Mouse (Mus musculus) left cerebral cortex, postnatal 4 days (tissue): ENCODE measurements around the gene Nexn. TPM values are rescaled to one million over a fixed set of nuclear protein-coding genes. Genes with fewer than 3 reads are reported as not detected.

Experiments
- DNase-seq: peaks from one replicate; pipeline ENCODE4 v3.0.0-alpha.2; 2022
- intact Hi-C: fragments of 180-260 bp; cut with DNase I; formaldehyde crosslinking; loops from one replicate; pipeline ENCODE4 v1.15.1; 2025
- total RNA-seq, 2 experiments: library from RNA; stranded (reverse); gene quantifications; 2 replicates each; pipeline ENCODE4 v1.2.3; 2021

Gene Nexn
- total RNA-seq, 2 experiments from 2014 or later, result 2.4 to 6.0 TPM

- DNase-seq, result no peak
- intact Hi-C loops, result no loop called here
Observed at GRCm38 (mm10) chr3:152241098-152241497, 25.1 kb downstream of the Nexn start.

GRCm38 (mm10) chr3:152239592-152239991 is 26.6 kb downstream of the Nexn start:
- intact Hi-C loops, result no loop called here
- no peak for DNase-seq

- intact Hi-C loops, result no loop called here
Observed at GRCm38 (mm10) chr3:152238836-152239235, 27.3 kb downstream of the Nexn start.

GRCm38 (mm10) chr3:152235805-152236204 is 30.3 kb downstream of the Nexn start:
- DNase-seq, result no peak
- intact Hi-C loops, result no loop called here

More at GRCm38 (mm10) chr3:152238836-152239235, 27.3 kb downstream of the Nexn start:
- DNase-seq, result no peak

- intact Hi-C loops, result no loop called here
Observed at GRCm38 (mm10) chr3:152235238-152235637, 30.9 kb downstream of the Nexn start.

GRCm38 (mm10) chr3:152231333-152232100 is 34.6 kb downstream of the Nexn start:
- DNase-seq, result no peak
- intact Hi-C loops, result no loop called here

More at GRCm38 (mm10) chr3:152235238-152235637, 30.9 kb downstream of the Nexn start:
- no peak for DNase-seq

- intact Hi-C loops, result loop anchor here (10.0 kb wide), 1 partner anchor 146 kb away; no protein-coding TSS in a partner anchor
- no peak for DNase-seq
Observed at GRCm38 (mm10) chr3:152229271-152229670, 36.9 kb downstream of the Nexn start.

GRCm38 (mm10) chr3:152228843-152229242 is 37.3 kb downstream of the Nexn start:
- intact Hi-C loops, result loop anchor here (10.0 kb wide), 1 partner anchor 146 kb away; no protein-coding TSS in a partner anchor

GRCm38 (mm10) chr3:152225906-152226305 is 40.2 kb downstream of the Nexn start:
- DNase-seq, result no peak
- intact Hi-C loops, result loop anchor here (10.0 kb wide), 1 partner anchor 149 kb away; no protein-coding TSS in a partner anchor

More at GRCm38 (mm10) chr3:152228843-152229242, 37.3 kb downstream of the Nexn start:
- DNase-seq, result no peak

- no peak for DNase-seq
- intact Hi-C loops, result loop anchor here (10.0 kb wide), 1 partner anchor 150 kb away; no protein-coding TSS in a partner anchor
Observed at GRCm38 (mm10) chr3:152224918-152225317, 41.2 kb downstream of the Nexn start.

- intact Hi-C loops, result loop anchor here (5.0 kb wide), 1 partner anchor 101 kb away; no protein-coding TSS in a partner anchor
- no peak for DNase-seq
Observed at GRCm38 (mm10) chr3:152213416-152213815, 52.7 kb downstream of the Nexn start.

GRCm38 (mm10) chr3:152211731-152212279 is 54.3 kb downstream of the Nexn start:
- intact Hi-C loops, result loop anchor here (5.0 kb wide), 1 partner anchor 100 kb away; no protein-coding TSS in a partner anchor
- no peak for DNase-seq

GRCm38 (mm10) chr3:152210728-152211391 is 55.3 kb downstream of the Nexn start:
- peak; percentile 72 for DNase-seq
- intact Hi-C loops, result loop anchor here (5.0 kb wide), 1 partner anchor 99 kb away; no protein-coding TSS in a partner anchor

GRCm38 (mm10) chr3:152209967-152210634 is 56.0 kb downstream of the Nexn start, which contains the start of the genes Dnajb4 and Fubp1:
Gene Dnajb4 (minus strand): TSS chr3:152210302.
Gene Fubp1 (plus strand): TSS chr3:152210422.
- peak; percentile 100 for DNase-seq
- intact Hi-C loops, result loop anchor here (5.0 kb wide), 1 partner anchor 98 kb away; no protein-coding TSS in a partner anchor

- intact Hi-C loops, result no loop called here
- DNase-seq, result no peak
Observed at GRCm38 (mm10) chr3:152209177-152209966, 56.8 kb downstream of the Nexn start.

GRCm38 (mm10) chr3:152208096-152208885 is 57.9 kb downstream of the Nexn start:
- DNase-seq, result no peak
- intact Hi-C loops, result no loop called here

- intact Hi-C loops, result no loop called here
- DNase-seq, result no peak
Observed at GRCm38 (mm10) chr3:152207156-152207555, 59.0 kb downstream of the Nexn start.

- DNase-seq, result no peak
- intact Hi-C loops, result no loop called here
Observed at GRCm38 (mm10) chr3:152204577-152204976, 61.6 kb downstream of the Nexn start.

- no peak for DNase-seq
- intact Hi-C loops, result no loop called here
Observed at GRCm38 (mm10) chr3:152203996-152204395, 62.2 kb downstream of the Nexn start.
